ENCODE assay signal across 7 mouse cellular contexts in genomic region chr1:131528081-131528507, GRCm38 (mm10). TPM values are rescaled to one million over a fixed set of nuclear protein-coding genes. Genes with fewer than 3 reads are reported as not detected.
A peak's percentile ranks its signal among the peaks of the same experiment; 100 is the strongest.
DNase-seq lines count a peak whose midpoint lies in the region; ATAC-seq lines count a peak whose summit lies in the region.

No protein-coding gene starts in this region.

- H3K4me1 ChIP-seq in forebrain, embryonic 14.5 days (ENCODE audit: control insufficient read depth, insufficient read depth, low read length) = peaks cover 29% of the 10 kb centered on the region

- DNase-seq in R1 (ENCODE audit: low read depth, low spot score) = peak; percentile 89
- DNase-seq in forebrain, embryonic 14.5 days (ENCODE audit: low spot score) = peak; percentile 64
- peak; percentile 56 for DNase-seq in heart, postnatal 25 days (ENCODE audit: low spot score)
- DNase-seq in layer of hippocampus, adult 9-11 months = peak; percentile 36
- peak; percentile 76 for DNase-seq in lung, postnatal 36 days
- DNase-seq in right cerebral cortex, postnatal 4 days = peak; percentile 56

- no peaks in the 10 kb centered on the region for H3K9me3 ChIP-seq in forebrain, embryonic 14.5 days (replicated peaks; ENCODE audit: control insufficient read depth, low read length)

- peak overlapping the region; percentile 96 for H3K4me2 ChIP-seq in forebrain, embryonic 14.5 days (ENCODE audit: low read length)

- H3K27me3 ChIP-seq in forebrain, embryonic 14.5 days (replicated peaks; ENCODE audit: control insufficient read depth, insufficient read depth, low read length) = no peaks in the 10 kb centered on the region

- H3K9ac ChIP-seq in forebrain, embryonic 14.5 days (ENCODE audit: low read length) = peak overlapping the region; percentile 62

- H3K36me3 ChIP-seq in forebrain, embryonic 14.5 days (ENCODE audit: control insufficient read depth, insufficient read depth, low read length) = no peaks in the 10 kb centered on the region

- peak overlapping the region; percentile 81; the same call in 1 of the 2 replicates for H3K27ac ChIP-seq in forebrain, embryonic 14.5 days (ENCODE audit: low read depth, low read length)

- intact Hi-C loops in heart, postnatal 25 days (cut with DNase I) = loop anchor here (5.0 kb wide), 3 partner anchors 96 to 181 kb away; no protein-coding TSS in a partner anchor

- under 1% methylated on average over 34 of the region's 34 CpGs for WGBS in forebrain, embryonic 14.5 days

- peak; percentile 0; the same call in 1 of the 2 replicates for ATAC-seq in cerebellum, adult (ENCODE audit: insufficient number of reproducible peaks, low FRiP score, low TSS enrichment)
- ATAC-seq in forebrain, embryonic 14.5 days = no peak

- peak overlapping the region; percentile 63 for H3K4me3 ChIP-seq in forebrain, embryonic 14.5 days (ENCODE audit: low read depth, low read length)

RNA-seq across cellular contexts. Expression of gene Fam72a, which starts 0.4 kb away (rescaled TPM):
- polyA plus RNA-seq in forebrain, embryonic 14.5 days (2014; fragmentation: Nextera tagmentation; extraction: Ambion mirVana) = 2.3 and 2.7 TPM in 2 replicates
- total RNA-seq in heart, postnatal 25 days (2021) = under 1 TPM; 0.73 to 0.88 TPM

RNA-seq across cellular contexts. Expression of gene Srgap2, which starts 0.9 kb away (rescaled TPM):
- polyA plus RNA-seq in forebrain, embryonic 14.5 days (2014; fragmentation: Nextera tagmentation; extraction: Ambion mirVana) = 15.3 and 22.4 TPM in 2 replicates
- 10 to 100 TPM; 22.8 to 24.3 TPM for total RNA-seq in heart, postnatal 25 days (2021)

Comparison
In these comparisons a context has a peak if more than half of its experiments do, and no peak if none do; other contexts are left out.
1. DNase-seq: peak in every context shown above with its lines; median percentile 89 in R1; 76 in lung, postnatal 36 days; 64 in forebrain, embryonic 14.5 days; 56 in heart, postnatal 25 days; 56 in right cerebral cortex, postnatal 4 days; 36 in layer of hippocampus, adult 9-11 months.